Mouse (Mus musculus) heart, postnatal 0 days (tissue): ENCODE data around the gene Smarcc1. TPM values are rescaled to one million over a fixed set of nuclear protein-coding genes. Genes with fewer than 3 reads are reported as not detected.

ENCODE experiments used
- ATAC-seq: fragments of 200-750 bp; cut with Nextera tagmentation; 2 replicates; pipeline ENCODE4 v1.8.0; 2017; ENCODE audit warnings: low read depth, moderate number of reproducible peaks, moderate library complexity; ENCODE audit not compliant: insufficient read depth
- DNase-seq: peaks from one replicate; pipeline ENCODE4 v3.0.0-alpha.2; 2016; ENCODE audit warnings: low spot score
- H3K27ac ChIP-seq: fragments of 300-500 bp; sonication (generic); 2 replicates; pipeline ENCODE4 v1.5.1; 2014; ENCODE audit warnings: low read depth, mild to moderate bottlenecking
- H3K27me3 ChIP-seq: fragments of 300-500 bp; sonication (generic); 2 replicates; pipeline ENCODE4 v1.6.1; 2014; ENCODE audit warnings: low read length, mixed read lengths; ENCODE audit not compliant: control insufficient read depth, insufficient read depth
- H3K36me3 ChIP-seq: fragments of 300-500 bp; sonication (generic); replicated peaks from 2 replicates; pipeline ENCODE4 v1.6.1; 2014; ENCODE audit warnings: low read length, mixed read lengths; ENCODE audit not compliant: control insufficient read depth, insufficient read depth
- H3K4me1 ChIP-seq: fragments of 300-500 bp; sonication (generic); 2 replicates; pipeline ENCODE4 v1.6.1; 2014; ENCODE audit warnings: antibody characterized with exemption; ENCODE audit not compliant: control insufficient read depth, insufficient read depth
- H3K4me2 ChIP-seq: fragments of 300-500 bp; sonication (generic); 2 replicates; pipeline ENCODE4 v1.6.1; 2014; ENCODE audit warnings: low read depth, mild to moderate bottlenecking, low read length, moderate library complexity
- H3K4me3 ChIP-seq: fragments of 300-500 bp; sonication (generic); 2 replicates; pipeline ENCODE4 v1.5.1; 2014; ENCODE audit warnings: low read depth, low read length
- H3K9ac ChIP-seq: fragments of 300-500 bp; sonication (generic); replicated peaks from 2 replicates; pipeline ENCODE4 v1.6.1; 2014; ENCODE audit warnings: low read depth, low read length, mixed read lengths
- H3K9me3 ChIP-seq: fragments of 300-500 bp; sonication (generic); replicated peaks from 2 replicates; pipeline ENCODE4 v1.6.1; 2016; ENCODE audit warnings: low read length; ENCODE audit not compliant: control insufficient read depth
- CTCF ChIP-seq: IDR thresholded peaks from 2 replicates; pipeline ENCODE4 v1.5.1; 2016; ENCODE audit warnings: antibody characterized with exemption, control low read depth, low read depth
- EP300 ChIP-seq: IDR thresholded peaks from 2 replicates; pipeline ENCODE4 v1.6.1; 2016; ENCODE audit warnings: antibody characterized with exemption, low read depth
- WGBS: fragments of 180-500 bp; shearing (Covaris S2); extraction: QIAGEN DNeasy Blood & Tissue Kit; methylation state at CpG from one replicate; pipeline ENCODE4 v1.1.7; 2014; 5-methylcytosine and 5-hydroxymethylcytosine counted together
- polyA plus RNA-seq: library from polyadenylated mRNA; unstranded; fragments of >200 nt; fragmentation: Nextera tagmentation; extraction: Ambion mirVana; gene quantifications from 2 replicates; pipeline ENCODE4 v1.2.1, GENCODE M21; 2015
- total RNA-seq: library from RNA; depleted of rRNA; stranded (reverse); fragments of >200 nt; gene quantifications from 2 replicates; pipeline ENCODE4 v1.2.3, GENCODE M21; 2014; ENCODE audit warnings: low replicate concordance

The Smarcc1 gene
- total and polyA plus RNA-seq, 2 experiments from 2014 or later = 28.3 to 32.3 TPM

- under 1% methylated on average over 86 of the region's 93 CpGs for whole genome bisulfite sequencing
- H3K9me3 ChIP-seq = no peaks in the 10 kb centered on the region
- peak overlapping the region; percentile 100 for H3K4me2 ChIP-seq
- H3K27ac ChIP-seq = no peak overlapping the region
- no peak for DNase-seq
- no peak for TF ChIP-seq EP300
- peaks cover 3% of the 10 kb centered on the region; the same call in 1 of the 2 replicates for H3K36me3 ChIP-seq
- H3K4me1 ChIP-seq = peaks cover 14% of the 10 kb centered on the region
- peak overlapping the region; percentile 71 for H3K4me3 ChIP-seq
- peaks cover 11% of the 10 kb centered on the region; the same call in 1 of the 2 replicates for H3K27me3 ChIP-seq
- peak overlapping the region; percentile 52; the same call in 1 of the 2 replicates for H3K9ac ChIP-seq
- peak; percentile 69 for ATAC-seq
These were observed 127.5 kb downstream of the Smarcc1 start for GRCm38 (mm10) chr9:110244889-110245589.

GRCm38 (mm10) chr9:110245590-110246320, 128.2 kb downstream of the Smarcc1 start:
- no peak overlapping the region for H3K27ac ChIP-seq
- ATAC-seq (peak; percentile 68), DNase-seq (no peak)
- peaks cover 11% of the 10 kb centered on the region; the same call in 1 of the 2 replicates for H3K27me3 ChIP-seq
- H3K9ac ChIP-seq = peak overlapping the region; percentile 52; the same call in 1 of the 2 replicates
- peak overlapping the region; percentile 100 for H3K4me2 ChIP-seq
- no peak for TF ChIP-seq EP300
- TF ChIP-seq CTCF = no peak
- peak overlapping the region; percentile 71 for H3K4me3 ChIP-seq
- no peaks in the 10 kb centered on the region for H3K9me3 ChIP-seq
- no peaks in the 10 kb centered on the region; the same call in 1 of the 2 replicates for H3K36me3 ChIP-seq
- H3K4me1 ChIP-seq = peaks cover 14% of the 10 kb centered on the region
- WGBS = 2% methylated on average over 29 of the region's 40 CpGs

GRCm38 (mm10) chr9:110246321-110246640, 128.8 kb downstream of the Smarcc1 start:
- no peaks in the 10 kb centered on the region for H3K9me3 ChIP-seq
- DNase-seq = no peak
- no peak for ATAC-seq

GRCm38 (mm10) chr9:110247049-110247448, 129.5 kb downstream of the Smarcc1 start:
- TF ChIP-seq CTCF (no peak), EP300 (no peak)
- WGBS = 84% methylated on average over 10 of the region's 10 CpGs
- Histone ChIP-seq H3K9me3 (no peaks in the 10 kb centered on the region), H3K4me1 (peaks cover 14% of the 10 kb centered on the region), H3K4me2 (no peak overlapping the region), H3K27ac (no peak overlapping the region), H3K9ac (no peak overlapping the region), H3K4me3 (no peak overlapping the region), H3K36me3 (no peaks in the 10 kb centered on the region), H3K27me3 (peaks cover 11% of the 10 kb centered on the region; the same call in 1 of the 2 replicates)
- no peak for ATAC-seq
- DNase-seq = no peak

More at GRCm38 (mm10) chr9:110246321-110246640, 128.8 kb downstream of the Smarcc1 start:
- Histone ChIP-seq H3K4me2 (peak overlapping the region; percentile 100), H3K9ac (no peak overlapping the region), H3K27me3 (peaks cover 11% of the 10 kb centered on the region; the same call in 1 of the 2 replicates), H3K4me3 (peak overlapping the region; percentile 71), H3K36me3 (no peaks in the 10 kb centered on the region; the same call in 1 of the 2 replicates), H3K27ac (no peak overlapping the region), H3K4me1 (peaks cover 14% of the 10 kb centered on the region)
- no peak for TF ChIP-seq EP300
- no peak for TF ChIP-seq CTCF
- 45% methylated on average over 13 of the region's 13 CpGs for WGBS

GRCm38 (mm10) chr9:110248861-110249260, 131.4 kb downstream of the Smarcc1 start:
- Histone ChIP-seq H3K4me3 (no peak overlapping the region), H3K4me2 (no peak overlapping the region), H3K36me3 (no peaks in the 10 kb centered on the region), H3K27me3 (peaks cover 11% of the 10 kb centered on the region; the same call in 1 of the 2 replicates), H3K9me3 (no peaks in the 10 kb centered on the region), H3K4me1 (peaks cover 14% of the 10 kb centered on the region), H3K27ac (no peak overlapping the region), H3K9ac (no peak overlapping the region)
- ATAC-seq = no peak
- 85% methylated on average over 2 of the region's 2 CpGs for WGBS
- TF ChIP-seq CTCF = no peak
- DNase-seq = no peak
